Mouse (Mus musculus): ENCODE results near the gene Itgb1.

Itgb1 gene

DNA sequence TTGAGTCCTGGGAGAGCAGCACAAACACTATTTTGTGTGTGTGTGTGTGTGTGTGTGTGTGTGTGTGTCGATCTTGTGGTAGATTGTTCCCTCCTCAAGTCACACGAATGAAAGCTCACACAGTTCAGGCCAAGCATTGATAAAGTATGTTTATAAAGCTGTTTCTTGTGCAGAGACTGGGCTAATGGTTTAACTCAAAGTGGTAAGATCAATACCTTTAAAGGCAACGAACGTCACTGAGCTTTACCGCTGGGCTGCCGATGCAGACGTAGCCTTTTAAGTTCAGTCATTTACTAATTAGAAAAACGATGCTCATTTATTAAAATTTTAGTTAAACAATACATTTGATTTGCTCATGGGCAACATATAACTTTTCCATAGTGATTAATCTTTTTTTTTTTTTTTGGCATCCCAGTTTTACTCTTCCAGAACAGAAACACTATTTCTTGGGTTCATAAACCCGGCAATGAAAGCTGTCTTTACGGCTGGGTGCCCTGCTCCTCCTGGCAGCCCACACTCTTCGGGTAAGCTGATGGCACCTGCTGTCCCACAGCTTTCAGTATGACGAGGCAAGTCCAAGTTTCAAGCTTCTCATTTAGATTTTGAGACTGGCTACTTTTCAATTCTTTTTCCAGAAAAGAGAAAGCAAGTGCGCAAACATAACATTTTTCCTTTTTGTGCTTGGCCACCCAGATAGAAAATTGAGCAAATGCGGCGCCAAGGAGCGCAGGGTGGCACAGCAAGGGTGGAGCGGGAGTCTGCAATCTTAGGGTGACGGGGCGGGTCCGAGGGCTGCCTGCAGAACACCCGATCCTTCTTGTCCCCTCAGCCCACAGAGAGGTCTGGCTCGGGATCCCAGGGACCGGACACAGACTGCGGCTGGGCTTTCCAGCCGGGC lies 596 bp upstream of the Itgb1 start:
- DNase-seq: no peak

DNA sequence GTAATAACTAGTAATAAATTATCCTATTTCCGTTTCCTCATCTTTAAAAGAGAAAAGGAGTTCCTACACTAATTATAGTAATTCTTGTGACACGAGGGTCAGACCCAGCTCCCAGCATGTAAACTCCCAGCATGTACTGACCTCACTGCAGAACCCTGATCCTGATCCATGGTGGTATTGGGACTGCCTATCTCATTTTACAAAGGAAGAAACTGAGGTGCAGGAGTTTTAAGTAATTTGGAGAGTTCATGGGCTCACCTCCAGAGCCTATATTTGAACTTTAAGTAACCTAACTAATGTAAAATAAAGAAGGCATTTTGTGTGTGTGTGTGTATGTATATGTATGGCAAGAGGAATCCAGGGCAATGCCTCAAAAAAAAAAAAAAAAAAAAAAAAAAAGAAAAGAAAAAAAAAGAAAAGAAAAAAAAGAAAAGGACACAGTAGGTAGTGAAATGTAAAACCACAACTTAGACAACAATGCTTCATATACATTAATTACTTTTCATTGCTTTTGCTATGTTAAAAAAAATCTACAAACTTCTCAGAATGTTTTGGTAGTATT lies 1.1 kb downstream of the Itgb1 start:
- DNase-seq: no peak

DNA sequence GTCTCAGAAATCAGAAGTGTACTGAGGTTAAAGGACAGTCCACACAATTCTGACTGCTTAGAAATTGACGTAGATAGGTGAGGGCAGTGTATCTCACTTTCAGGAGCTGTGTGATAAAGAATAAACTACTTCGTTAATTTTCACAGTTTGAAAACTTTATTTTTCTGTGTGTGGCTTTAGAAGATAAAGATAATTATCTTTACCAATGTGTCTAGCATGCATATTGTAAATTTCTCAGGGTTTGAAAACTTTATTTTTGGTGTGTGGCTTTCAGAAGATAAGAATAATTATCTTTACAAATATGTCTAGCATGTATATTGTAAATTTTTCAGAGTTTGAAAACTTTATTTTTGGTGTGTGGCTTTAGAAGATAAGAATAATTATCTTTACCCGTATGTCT lies 3.2 kb downstream of the Itgb1 start:
- DNase-seq: no peak

DNA sequence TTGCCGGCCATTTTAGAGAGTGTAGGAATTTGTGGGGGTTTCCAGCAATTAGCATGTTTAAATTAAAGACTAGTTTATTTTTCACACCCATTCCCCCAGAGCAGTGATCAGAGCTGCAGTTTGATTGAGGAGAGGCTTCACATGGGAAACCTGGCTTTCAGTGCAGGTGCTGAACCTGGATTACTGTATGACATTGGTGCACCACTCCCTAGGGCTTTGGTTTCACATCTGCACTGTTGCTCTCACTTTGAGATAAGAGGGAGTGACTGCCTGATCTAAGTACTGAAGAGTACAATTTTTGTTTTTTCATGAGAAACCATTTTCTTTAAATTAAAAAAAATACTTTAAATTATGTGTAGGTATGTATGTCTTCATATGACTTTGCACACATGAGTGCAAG lies 4.6 kb downstream of the Itgb1 start:
- no peak for DNase-seq

DNA sequence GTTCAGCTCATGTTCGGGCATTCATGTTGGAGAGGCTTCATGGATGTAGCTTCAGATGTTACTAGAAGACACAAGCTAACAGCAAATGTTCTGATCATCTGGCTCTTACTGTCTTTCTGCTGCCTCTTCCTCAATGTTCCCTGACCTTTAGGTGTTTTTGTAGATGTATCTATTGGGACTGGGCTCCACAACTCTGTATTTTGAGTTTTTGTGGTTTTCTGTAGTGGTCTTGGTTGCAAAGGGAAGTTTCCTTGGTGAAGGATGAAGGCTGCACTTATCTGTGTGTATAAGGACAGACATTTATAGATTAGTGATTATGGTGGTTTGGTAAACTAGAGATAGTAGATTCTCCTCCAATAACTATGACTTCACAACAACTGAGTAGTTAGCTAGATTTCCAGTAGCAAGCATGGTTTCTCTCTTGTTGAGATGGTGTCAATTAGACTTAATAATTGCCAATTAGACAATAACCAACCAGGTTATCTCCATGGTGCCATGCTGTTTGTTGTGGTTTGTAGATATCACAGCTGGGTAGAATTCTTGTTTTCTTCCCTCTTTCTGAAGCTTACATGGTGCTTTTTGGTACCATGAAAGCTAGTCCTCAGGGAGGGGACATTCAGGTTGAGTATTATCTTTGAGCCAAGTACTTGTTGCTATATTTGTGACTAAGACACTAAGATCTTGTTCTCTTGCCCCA lies 11.4 kb downstream of the Itgb1 start:
- no peak for DNase-seq

DNA sequence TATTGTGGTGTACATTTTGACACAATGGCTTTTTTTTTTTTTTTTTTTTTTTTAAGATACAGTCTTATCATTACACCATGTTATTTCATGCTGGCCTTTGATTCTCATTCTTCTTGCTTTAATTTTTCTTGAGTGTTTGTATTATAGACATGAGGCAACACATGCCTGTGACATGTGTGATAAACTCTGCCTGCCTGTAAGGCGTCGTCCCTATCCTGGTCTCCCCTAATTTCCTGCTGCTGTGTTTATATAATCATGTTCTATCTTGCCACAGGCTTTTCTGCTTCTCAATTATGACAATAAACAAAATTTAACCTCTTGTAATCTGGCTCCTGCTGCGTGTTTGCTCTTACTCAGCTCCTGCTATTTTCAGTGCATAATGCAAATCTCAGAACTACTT lies 12.5 kb downstream of the Itgb1 start:
- DNase-seq: no peak

DNA sequence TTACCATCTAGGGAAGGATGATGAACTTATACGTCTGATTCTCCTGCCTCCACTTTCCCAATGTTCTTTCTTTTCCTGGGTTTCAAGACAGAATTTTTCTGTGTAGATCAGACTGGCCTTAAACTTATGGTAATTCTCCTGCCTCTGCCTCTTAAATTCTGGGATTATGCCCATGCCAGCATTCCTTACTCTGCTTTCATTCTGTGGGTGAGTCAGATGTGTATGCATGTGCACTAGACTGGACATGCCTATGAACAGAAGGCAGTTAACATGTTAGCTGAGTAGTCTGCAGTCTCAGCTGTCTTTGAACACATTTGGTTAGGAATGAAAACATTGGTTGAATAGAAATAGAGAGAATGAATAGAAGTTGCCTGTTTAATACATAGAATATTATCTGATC lies 18.9 kb downstream of the Itgb1 start:
- DNase-seq: no peak

DNA sequence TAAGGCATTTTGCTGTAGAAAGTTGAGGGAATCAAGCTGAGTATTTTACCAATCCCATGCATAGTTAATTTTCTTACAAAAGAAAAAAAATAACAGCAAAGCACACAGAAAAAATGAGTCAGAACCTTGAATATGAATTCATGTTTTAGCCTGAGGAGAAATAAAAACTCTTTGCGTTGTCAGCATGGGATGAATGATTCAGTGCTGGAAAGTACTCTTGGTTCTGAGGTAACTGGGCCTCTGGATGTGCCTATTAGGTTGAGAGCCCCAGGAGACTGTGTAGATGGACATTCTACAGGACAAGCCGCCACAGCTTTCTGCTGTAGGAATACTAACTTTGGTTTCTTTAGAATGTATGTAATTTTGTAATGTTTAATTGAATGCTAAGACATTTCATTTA lies 19.4 kb downstream of the Itgb1 start:
- no peak for DNase-seq

DNA sequence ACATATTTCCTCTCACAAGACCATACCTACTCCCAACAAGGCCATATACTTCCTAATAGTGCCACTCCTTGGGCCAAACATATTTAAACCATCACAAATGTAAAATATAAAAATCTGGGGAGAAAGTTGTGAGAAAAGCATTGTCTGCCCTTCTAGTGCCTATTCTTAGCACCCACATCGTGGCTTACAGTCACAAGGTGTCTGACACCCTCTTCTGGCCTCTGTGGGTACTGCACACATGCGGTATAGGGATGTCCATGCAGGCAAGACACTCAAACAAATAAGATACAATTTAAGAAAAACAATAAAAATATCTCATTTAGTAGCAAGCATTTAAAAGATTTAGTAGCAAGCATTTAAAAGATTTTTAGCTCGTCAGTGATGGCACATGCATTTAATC lies 23.8 kb downstream of the Itgb1 start:
- DNase-seq: peak; percentile 78 to 85

DNA sequence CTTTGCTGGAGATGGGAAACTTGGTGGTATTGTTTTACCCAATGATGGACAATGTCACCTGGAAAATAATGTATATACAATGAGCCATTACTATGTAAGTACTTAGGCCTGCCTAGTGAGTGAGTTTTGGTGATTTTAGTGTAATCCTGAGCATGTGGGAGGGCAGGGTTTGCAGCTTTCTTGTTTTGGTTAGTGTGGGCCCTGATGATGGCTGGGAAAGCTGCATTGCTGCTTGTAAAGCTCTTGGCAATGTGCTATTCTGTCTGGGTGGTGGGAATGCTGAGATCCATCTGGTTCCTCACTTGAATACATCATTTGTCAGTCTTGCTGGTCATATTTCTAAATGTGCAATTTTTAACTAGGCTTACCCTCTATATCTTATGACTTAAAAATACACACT lies 30.7 kb downstream of the Itgb1 start:
- no peak for DNase-seq

DNA sequence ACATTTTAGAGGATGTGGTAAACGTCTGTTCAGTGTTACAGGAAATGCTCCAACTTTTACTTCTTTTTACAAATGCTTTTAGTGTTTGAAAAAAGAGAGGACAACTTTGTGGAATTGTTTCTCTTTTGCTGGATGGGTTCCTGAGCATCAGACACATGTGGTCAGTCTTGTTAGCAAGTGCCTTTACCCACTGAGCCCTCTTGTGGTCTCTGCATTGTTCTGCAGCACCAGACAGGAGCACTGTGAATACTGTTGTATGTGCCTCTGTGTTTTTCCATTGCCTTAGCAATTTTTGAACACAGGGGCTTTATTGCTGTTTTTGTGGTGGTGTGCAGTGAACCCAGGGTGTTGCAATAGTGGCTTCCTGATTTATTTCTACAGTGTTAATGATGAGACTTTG lies 39.4 kb downstream of the Itgb1 start:
- no peak for DNase-seq

DNA sequence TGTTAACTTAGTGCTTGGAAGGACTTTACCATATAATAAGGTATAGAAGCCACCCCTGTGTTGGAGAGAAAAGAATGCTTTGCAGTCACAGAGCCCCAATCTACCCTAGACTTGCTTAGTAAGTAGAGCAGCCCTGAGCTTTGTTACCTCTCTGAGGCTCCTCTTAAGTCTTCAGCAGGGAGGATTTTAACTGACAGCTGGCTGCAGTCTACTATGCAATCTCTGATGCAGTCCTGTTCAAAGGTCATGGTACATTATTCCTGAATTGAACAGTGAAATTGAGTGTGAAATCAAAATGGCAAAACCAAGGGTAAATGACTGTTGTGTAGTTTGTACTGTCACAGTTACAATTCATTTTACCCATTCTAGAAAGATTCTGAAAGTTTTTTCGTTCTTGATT lies 41.8 kb downstream of the Itgb1 start:
- DNase-seq: no peak

DNA sequence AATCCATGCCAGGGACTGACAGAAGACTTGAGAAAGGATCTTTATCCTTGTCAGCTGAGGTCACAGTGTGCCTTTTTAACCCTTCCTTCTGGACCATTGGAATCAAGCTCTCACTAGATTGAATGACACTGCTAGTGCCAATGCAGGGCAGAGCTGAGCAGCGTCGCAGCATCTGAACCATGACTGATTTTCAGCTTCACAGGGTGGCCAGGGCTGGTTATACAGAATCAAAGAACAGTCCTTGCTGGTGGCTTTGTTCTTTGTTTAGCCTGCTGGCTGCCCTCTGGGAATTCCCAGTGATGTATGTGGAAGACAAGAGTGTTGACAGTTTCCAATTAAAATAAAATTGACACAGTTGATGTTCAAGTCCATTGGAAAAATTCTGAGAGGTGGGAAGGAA lies 46.8 kb downstream of the Itgb1 start:
- no peak for DNase-seq

DNA sequence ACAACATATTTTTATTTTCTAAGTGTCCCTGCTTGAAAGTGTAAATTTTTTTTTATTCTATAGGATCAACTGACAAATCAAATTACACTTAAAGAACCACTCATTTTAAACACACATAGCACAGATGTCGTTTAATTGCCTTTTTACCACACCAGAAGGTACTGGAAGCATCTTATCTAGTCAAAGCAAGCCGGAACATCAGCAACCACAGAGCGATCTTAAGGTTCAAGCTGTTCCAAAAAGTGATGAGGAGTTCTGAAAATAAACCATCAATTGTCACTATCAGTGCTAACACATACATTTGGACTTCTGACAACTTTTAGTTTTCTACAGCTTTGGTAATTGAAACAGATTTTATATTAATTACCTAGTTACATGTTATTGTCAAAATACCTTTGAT lies 48.7 kb downstream of the Itgb1 start:
- no peak for DNase-seq

DNA sequence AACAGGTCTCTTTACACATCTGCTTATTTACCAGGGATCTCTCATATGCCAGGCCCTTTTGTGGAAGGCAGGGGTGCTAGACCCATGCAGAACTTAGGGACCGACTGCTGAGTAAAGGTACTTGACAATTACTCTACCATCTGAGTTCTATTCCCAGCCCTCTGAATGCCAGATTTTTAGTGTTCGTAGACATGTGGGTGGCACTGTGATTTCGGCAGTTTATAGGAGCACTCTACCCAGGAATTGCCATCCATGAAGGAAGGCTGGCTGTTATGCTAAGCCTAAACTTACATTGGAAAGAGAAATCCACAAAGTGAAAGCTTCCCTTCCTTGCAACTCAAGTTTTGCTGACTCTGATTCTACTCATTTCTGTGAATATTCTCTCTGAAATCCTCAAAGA lies 50.2 kb downstream of the Itgb1 start:
- DNase-seq: no peak

All from lung, adult 18-20 months (tissue).